ENCODE assay signal across 8 mouse cellular contexts in genomic region chr10:89744871-89745665, GRCm38 (mm10). TPM values are rescaled to one million over a fixed set of nuclear protein-coding genes. Genes with fewer than 3 reads are reported as not detected.
DNase-seq lines count a peak whose midpoint lies in the region; ATAC-seq and TF ChIP-seq lines count a peak whose summit lies in the region.

Uhrf1bp1l (plus strand) TSS chr10:89744991.

- peak within 1 kb of the TSS; percentile 73 for H3K4me3 ChIP-seq in heart, embryonic 13.5 days
- peak within 1 kb of the TSS; percentile 96 for H3K4me3 ChIP-seq in liver, embryonic 11.5 days (ENCODE audit: low read depth, low read length)
- peak within 1 kb of the TSS; percentile 85 for H3K4me3 ChIP-seq in myocyte

- H3K36me3 ChIP-seq in heart, embryonic 13.5 days, result no peaks in the 10 kb centered on the region
- no peaks in the 10 kb centered on the region for H3K36me3 ChIP-seq in liver, embryonic 11.5 days (ENCODE audit: control insufficient read depth, insufficient read depth, low read length)
- no peaks in the 10 kb centered on the region for H3K36me3 ChIP-seq in myocyte (ENCODE audit: control insufficient read depth, insufficient read depth)

- peaks cover 48% of the 10 kb centered on the region for H3K79me2 ChIP-seq in myocyte (ENCODE audit: control insufficient read depth, insufficient read depth)

- peak within 1 kb of the TSS; percentile 92 for H3K9ac ChIP-seq in heart, embryonic 13.5 days
- H3K9ac ChIP-seq in liver, embryonic 11.5 days (ENCODE audit: low read depth, low read length), result peak within 1 kb of the TSS; percentile 91

- peak; percentile 71 for ATAC-seq in CD4-positive, CD25-positive, alpha-beta regulatory T cell, adult 4 months
- peak; percentile 88 for ATAC-seq in heart, embryonic 13.5 days (ENCODE audit: extremely low read depth, insufficient number of reproducible peaks, low FRiP score, low TSS enrichment)
- ATAC-seq in liver, embryonic 11.5 days (replicated peaks; ENCODE audit: low FRiP score), result peak; percentile 93

- peak; percentile 91 for DNase-seq in c-Kit-negative CD71-positive TER-119-positive erythroid progenitor cells, embryonic 14.5 days (ENCODE audit: low read depth, low spot score)
- peak; percentile 80 for DNase-seq in fibroblast of lung, adult 2 months (ENCODE audit: low read depth)
- DNase-seq in kidney, postnatal 10 days, result peak; percentile 97
- DNase-seq in liver, embryonic 11.5 days (ENCODE audit: low spot score), result peak; percentile 92
- peak; percentile 92 to 97 for DNase-seq in spleen, postnatal 4 days (ENCODE audit: low spot score in 2 of 2)

- peak within 1 kb of the TSS; percentile 82 for H3ac ChIP-seq in myocyte (ENCODE audit: control insufficient read depth, insufficient read length)

- peak within 1 kb of the TSS; percentile 74 for H3K4me2 ChIP-seq in heart, embryonic 13.5 days
- H3K4me2 ChIP-seq in liver, embryonic 11.5 days, result peak within 1 kb of the TSS; percentile 88
- H3K4me2 ChIP-seq in myocyte (ENCODE audit: low read depth), result peak within 1 kb of the TSS; percentile 78

- peak within 1 kb of the TSS; percentile 95 for H3K27ac ChIP-seq in heart, embryonic 13.5 days (replicated peaks)
- peak within 1 kb of the TSS; percentile 79 for H3K27ac ChIP-seq in liver, embryonic 11.5 days (ENCODE audit: low read depth, low read length)

- peaks cover 23% of the 10 kb centered on the region for H3K4me1 ChIP-seq in heart, embryonic 13.5 days
- peaks cover 4% of the 10 kb centered on the region; the same call in 1 of the 2 replicates for H3K4me1 ChIP-seq in liver, embryonic 11.5 days (replicated peaks; ENCODE audit: control insufficient read depth, insufficient read depth, low read length)

- H3K9me3 ChIP-seq in heart, embryonic 13.5 days, result no peaks in the 10 kb centered on the region
- H3K9me3 ChIP-seq in liver, embryonic 11.5 days (ENCODE audit: control insufficient read depth, low read length), result no peaks in the 10 kb centered on the region

- TF ChIP-seq POLR2A in myocyte (IDR thresholded peaks at IDR 0.05; ENCODE audit: insufficient read length, low read depth), result peak; percentile 90

- no peaks in the 10 kb centered on the region for H3K27me3 ChIP-seq in heart, embryonic 13.5 days (replicated peaks)
- H3K27me3 ChIP-seq in liver, embryonic 11.5 days (replicated peaks; ENCODE audit: control insufficient read depth, insufficient read depth, low read length), result no peaks in the 10 kb centered on the region
- no peaks in the 10 kb centered on the region for H3K27me3 ChIP-seq in myocyte (ENCODE audit: control insufficient read depth, insufficient read depth, insufficient read length)

- WGBS in heart, embryonic 13.5 days, result under 1% methylated on average over 69 of the region's 85 CpGs
- under 1% methylated on average over 83 of the region's 85 CpGs for WGBS in liver, embryonic 11.5 days

TF ChIP-seq in myocyte, 11 proteins besides CTCF, POLR2A, EP300 and RAD21:
- no peak for TF ChIP-seq USF1 (IDR thresholded peaks at IDR 0.05; ENCODE audit: low read depth)
- TF ChIP-seq MAX (IDR thresholded peaks at IDR 0.05; ENCODE audit: low read depth), result no peak
- peak; percentile 73 for TF ChIP-seq POLR2AphosphoS2 (IDR thresholded peaks at IDR 0.05; ENCODE audit: insufficient read length, low read depth)
- TF ChIP-seq MYOG (IDR thresholded peaks at IDR 0.05; ENCODE audit: control insufficient read depth in 1 of 3, insufficient read depth in 1 of 3, insufficient read length in 2 of 3, low read depth in 2 of 3), result no peak
- peak; percentile 36 for TF ChIP-seq SRF (IDR thresholded peaks at IDR 0.05; ENCODE audit: control insufficient read depth, insufficient read length, low read depth)
- TF ChIP-seq TCF12 (IDR thresholded peaks at IDR 0.05; ENCODE audit: insufficient read depth, poor library complexity, severe bottlenecking), result no peak
- TF ChIP-seq E2F4 (IDR thresholded peaks at IDR 0.05; ENCODE audit: insufficient read depth), result no peak
- TF ChIP-seq MYOD1 (IDR thresholded peaks at IDR 0.05; ENCODE audit: control insufficient read depth in 1 of 3, insufficient read length in 2 of 3, low read depth in 2 of 3), result no peak
- TF ChIP-seq REST (IDR thresholded peaks at IDR 0.05; ENCODE audit: insufficient read depth, insufficient read length), result no peak
- TF ChIP-seq TCF3 (IDR thresholded peaks at IDR 0.05; ENCODE audit: insufficient read length, low read depth), result no peak
- no peak for TF ChIP-seq CEBPB (IDR thresholded peaks at IDR 0.05; ENCODE audit: insufficient read depth, poor library complexity, severe bottlenecking)

RNA-seq across cellular contexts. Expression of gene Uhrf1bp1l, which starts in this region (rescaled TPM):
- 10 to 100 TPM; 20.9 to 22.3 TPM for polyA plus RNA-seq in CD4-positive, CD25-positive, alpha-beta regulatory T cell, adult 4 months (2017; shearing (Covaris generic))
- 14.2 and 17.0 TPM in 2 replicates for polyA plus RNA-seq in heart, embryonic 13.5 days (2015; fragmentation: Nextera tagmentation; extraction: Ambion mirVana)
- polyA plus RNA-seq in liver, embryonic 11.5 days (2014; fragmentation: Nextera tagmentation; extraction: Ambion mirVana), result 24.4 and 26.8 TPM in 2 replicates
- polyA plus RNA-seq in myocyte (2012; fragmentation: generic; extraction: Trizol), result 16.0 TPM

Comparison
In these comparisons a context has a peak if more than half of its experiments do, and no peak if none do; other contexts are left out.
1. Peak in every context shown above with its lines: DNase-seq, ATAC-seq, H3K4me3 ChIP-seq and H3K27ac ChIP-seq.